Mouse (Mus musculus): ENCODE data around the gene Wbp11. TPM values are rescaled to one million over a fixed set of nuclear protein-coding genes. Genes with fewer than 3 reads are reported as not detected.

Wbp11 gene
- polyA plus RNA-seq, 1 experiment from 2014 or later, result 126 TPM

DNA sequence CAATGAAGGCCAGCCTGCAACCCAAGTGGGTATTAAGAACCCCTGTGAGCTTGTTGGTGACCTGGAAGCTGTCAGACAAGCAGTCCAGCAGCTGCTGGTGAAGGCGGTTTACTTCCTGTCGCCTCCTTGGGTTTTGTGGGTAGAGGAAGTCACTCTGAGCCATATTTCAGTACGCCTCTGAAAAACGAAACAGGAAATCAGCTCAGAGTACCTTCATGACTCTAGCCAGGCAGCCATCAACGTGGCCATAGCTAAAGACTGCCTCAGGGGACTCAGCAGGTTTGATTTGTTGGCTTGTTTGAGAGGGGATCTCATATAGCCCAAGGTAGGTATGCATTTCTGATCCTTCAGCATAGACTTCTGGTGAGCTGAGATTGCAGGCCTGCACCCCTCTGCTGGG is 3.7 kb upstream of the Wbp11 start:
- H3K4me1 ChIP-seq, result peaks cover 8% of the 10 kb centered on the region
- H3K9ac ChIP-seq (replicated peaks), result no peak overlapping the region
- no peak overlapping the region for H3K27ac ChIP-seq (replicated peaks)
- no peak overlapping the region for H3K4me3 ChIP-seq
- H3K9me3 ChIP-seq, result no peaks in the 10 kb centered on the region
- WGBS, result 81% methylated on average over 5 of the region's 5 CpGs
- no peaks in the 10 kb centered on the region for H3K36me3 ChIP-seq
- no peak overlapping the region for H3K4me2 ChIP-seq (replicated peaks)
- peaks cover 13% of the 10 kb centered on the region; the same call in 1 of the 2 replicates for H3K27me3 ChIP-seq
- ATAC-seq (ENCODE audit: low FRiP score, low read depth), result no peak

DNA sequence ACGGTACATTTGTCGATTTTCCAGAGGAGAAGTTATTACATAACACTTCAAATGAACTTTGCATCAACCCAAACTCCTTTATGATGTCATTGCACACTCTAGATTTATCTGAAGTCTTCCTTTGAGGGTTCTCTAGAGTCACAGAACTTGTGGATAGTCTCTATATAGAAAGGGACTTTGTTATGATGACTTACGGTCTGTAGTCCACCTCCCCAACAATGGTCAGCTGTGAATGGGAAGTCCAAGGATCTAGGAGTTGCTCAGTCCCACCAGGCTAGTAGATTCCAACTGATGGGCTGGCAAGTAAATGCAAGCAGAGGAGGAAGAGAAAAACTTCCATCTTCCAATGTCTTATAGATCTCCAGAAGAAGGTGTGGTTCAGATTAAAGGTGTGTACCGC is 648 bp upstream of the Wbp11 start:
- H3K4me3 ChIP-seq, result peak overlapping the region; percentile 92
- H3K4me1 ChIP-seq, result peaks cover 8% of the 10 kb centered on the region
- H3K4me2 ChIP-seq (replicated peaks), result peak overlapping the region; percentile 54
- peak overlapping the region; percentile 70 for H3K27ac ChIP-seq (replicated peaks)
- H3K36me3 ChIP-seq, result peaks cover 18% of the 10 kb centered on the region
- H3K9ac ChIP-seq (replicated peaks), result peak overlapping the region; percentile 39; the same call in 1 of the 2 replicates
- WGBS, result 38% methylated on average over 4 of the region's 4 CpGs
- no peak for ATAC-seq (ENCODE audit: low FRiP score, low read depth)
- 0 out of 2 replicates have a peak, but pooled peaks cover 9% of the 10 kb centered on the region for H3K27me3 ChIP-seq
- no peaks in the 10 kb centered on the region for H3K9me3 ChIP-seq

GRCm38 (mm10) chr6:136827516-136827880 is 535 bp downstream of the Wbp11 start, which contains the start of gene BC049715:
BC049715 (plus strand) TSS chr6:136827626.
- H3K4me2 ChIP-seq (replicated peaks), result peak within 1 kb of the TSS; percentile 75
- 0 out of 2 replicates have a peak, but pooled peaks cover 9% of the 10 kb centered on the region for H3K27me3 ChIP-seq
- peak within 1 kb of the TSS; percentile 92 for H3K4me3 ChIP-seq
- no peaks in the 10 kb centered on the region for H3K9me3 ChIP-seq
- H3K36me3 ChIP-seq, result peaks cover 26% of the 10 kb centered on the region
- H3K27ac ChIP-seq (replicated peaks), result peak within 1 kb of the TSS; percentile 70
- under 1% methylated on average over 34 of the region's 34 CpGs for WGBS
- peak within 1 kb of the TSS; percentile 98 for H3K9ac ChIP-seq (replicated peaks)
- no peak; the same call in 1 of the 2 replicates for ATAC-seq (ENCODE audit: low FRiP score, low read depth)
- H3K4me1 ChIP-seq, result peaks cover 8% of the 10 kb centered on the region

GRCm38 (mm10) chr6:136827116-136827515 is 917 bp downstream of the Wbp11 start:
- ATAC-seq (ENCODE audit: low FRiP score, low read depth), result no peak
- 24% methylated on average over 7 of the region's 7 CpGs for WGBS
- Histone ChIP-seq H3K4me2 (replicated peaks) (peak overlapping the region; percentile 75), H3K9ac (replicated peaks) (peak overlapping the region; percentile 98), H3K27me3 (0 out of 2 replicates have a peak, but pooled peaks cover 9% of the 10 kb centered on the region), H3K9me3 (no peaks in the 10 kb centered on the region), H3K27ac (replicated peaks) (no peak overlapping the region), H3K36me3 (peaks cover 29% of the 10 kb centered on the region), H3K4me3 (peak overlapping the region; percentile 92), H3K4me1 (peaks cover 8% of the 10 kb centered on the region)

- WGBS, result 94% methylated on average over 8 of the region's 8 CpGs
- Histone ChIP-seq H3K9ac (replicated peaks) (no peak overlapping the region), H3K4me2 (replicated peaks) (no peak overlapping the region), H3K27ac (replicated peaks) (no peak overlapping the region), H3K9me3 (no peaks in the 10 kb centered on the region), H3K4me3 (no peak overlapping the region), H3K36me3 (peaks cover 51% of the 10 kb centered on the region), H3K4me1 (peaks cover 8% of the 10 kb centered on the region), H3K27me3 (no peaks in the 10 kb centered on the region)
- no peak for ATAC-seq (ENCODE audit: low FRiP score, low read depth)
These were observed 3.0 kb downstream of the Wbp11 start for GRCm38 (mm10) chr6:136824987-136825386.

DNA sequence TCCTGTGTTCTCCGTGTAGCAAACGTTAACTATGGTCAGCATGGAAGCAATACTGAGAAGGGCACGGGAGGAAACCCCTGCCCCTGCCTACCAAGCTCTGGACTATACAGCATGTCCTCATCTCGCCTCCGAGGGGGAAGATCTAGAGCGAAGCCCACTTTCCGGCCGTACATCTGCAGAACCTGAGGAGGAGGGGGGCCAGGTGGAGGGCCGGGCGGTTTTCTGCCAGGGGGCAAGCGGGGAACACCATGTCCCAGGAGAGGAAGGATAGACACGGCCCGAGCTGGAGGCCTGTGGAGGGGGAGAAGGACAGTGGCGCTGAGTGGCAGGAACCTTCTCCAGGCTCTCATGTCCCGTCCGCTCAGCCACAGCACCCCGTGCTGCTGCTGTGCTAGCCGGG is 6.9 kb downstream of the Wbp11 start:
- Histone ChIP-seq H3K36me3 (peaks cover 88% of the 10 kb centered on the region), H3K4me3 (no peak overlapping the region), H3K27ac (replicated peaks) (no peak overlapping the region), H3K9me3 (no peaks in the 10 kb centered on the region), H3K4me1 (no peaks in the 10 kb centered on the region), H3K27me3 (no peaks in the 10 kb centered on the region), H3K4me2 (replicated peaks) (no peak overlapping the region), H3K9ac (replicated peaks) (no peak overlapping the region)
- no peak for ATAC-seq (ENCODE audit: low FRiP score, low read depth)
- 96% methylated on average over 18 of the region's 18 CpGs for WGBS

DNA sequence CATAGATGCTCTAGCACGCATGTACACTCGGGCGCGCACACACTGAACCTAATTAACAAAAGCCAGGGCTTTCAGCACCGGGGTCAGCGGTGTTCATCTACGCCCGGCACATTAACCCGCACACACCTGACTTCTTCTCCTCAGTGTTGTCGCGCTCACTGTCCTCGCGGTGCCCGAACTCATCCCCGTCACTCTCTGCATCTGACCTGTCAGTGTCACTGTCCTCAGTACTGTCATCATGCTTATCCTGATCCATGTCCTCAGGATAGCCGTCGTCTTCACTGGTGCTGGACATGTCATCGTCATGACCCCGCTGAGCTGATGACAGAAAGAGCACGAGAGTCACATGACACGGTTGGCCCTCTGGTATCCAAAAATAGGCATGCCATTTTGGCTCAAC is 7.7 kb downstream of the Wbp11 start:
- peaks cover 91% of the 10 kb centered on the region for H3K36me3 ChIP-seq
- ATAC-seq (ENCODE audit: low FRiP score, low read depth), result no peak
- H3K4me3 ChIP-seq, result no peak overlapping the region
- WGBS, result 96% methylated on average over 21 of the region's 21 CpGs
- no peak overlapping the region for H3K4me2 ChIP-seq (replicated peaks)
- H3K4me1 ChIP-seq, result no peaks in the 10 kb centered on the region
- no peaks in the 10 kb centered on the region for H3K27me3 ChIP-seq
- H3K9me3 ChIP-seq, result no peaks in the 10 kb centered on the region
- no peak overlapping the region for H3K27ac ChIP-seq (replicated peaks)
- no peak overlapping the region for H3K9ac ChIP-seq (replicated peaks)

DNA sequence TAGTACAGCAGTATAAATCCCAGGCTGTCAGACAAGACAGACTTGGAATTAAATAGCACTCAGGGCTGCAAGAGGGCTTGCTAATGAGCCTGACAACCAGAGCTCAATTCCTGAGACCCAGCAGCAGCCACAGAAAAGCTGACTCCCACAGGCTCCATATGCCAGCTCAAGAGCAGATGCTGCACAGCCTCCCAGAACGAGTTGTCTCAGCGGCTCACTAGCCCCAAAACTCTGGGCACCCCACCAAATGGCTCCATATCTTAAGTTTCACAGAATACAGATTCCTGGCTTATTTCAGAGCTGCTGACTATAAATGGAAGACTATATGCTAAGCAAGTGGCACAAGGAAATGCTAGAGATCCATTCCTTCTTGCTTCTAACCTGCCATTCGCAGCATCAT is 10.5 kb downstream of the Wbp11 start:
- H3K4me2 ChIP-seq (replicated peaks), result no peak overlapping the region
- 95% methylated on average over 3 of the region's 3 CpGs for WGBS
- no peak overlapping the region for H3K9ac ChIP-seq (replicated peaks)
- H3K4me3 ChIP-seq, result no peak overlapping the region
- H3K36me3 ChIP-seq, result peaks cover 93% of the 10 kb centered on the region
- H3K4me1 ChIP-seq, result no peaks in the 10 kb centered on the region
- ATAC-seq (ENCODE audit: low FRiP score, low read depth), result no peak
- no peaks in the 10 kb centered on the region for H3K27me3 ChIP-seq
- no peaks in the 10 kb centered on the region for H3K9me3 ChIP-seq
- H3K27ac ChIP-seq (replicated peaks), result no peak overlapping the region

DNA sequence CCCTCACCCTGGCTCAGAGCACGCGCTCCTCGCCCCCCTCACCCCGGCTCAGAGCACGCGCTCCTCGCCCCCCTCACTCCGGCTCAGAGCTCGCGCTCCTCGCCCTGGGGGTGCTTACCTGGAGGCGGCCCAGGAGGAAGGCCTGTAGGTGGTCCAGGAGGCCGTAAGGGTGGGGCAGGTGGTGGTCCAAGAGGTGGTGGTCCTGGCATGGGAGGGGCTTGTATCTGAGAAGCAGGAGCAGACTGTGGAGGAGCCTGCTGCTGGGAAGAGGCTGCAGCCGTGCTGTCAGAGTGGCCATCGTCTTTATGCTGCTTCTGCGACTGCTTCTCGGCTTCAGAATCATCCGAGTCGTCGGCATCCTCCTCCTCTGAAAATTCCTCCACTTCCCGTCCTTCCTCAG is 11.2 kb downstream of the Wbp11 start:
- peaks cover 93% of the 10 kb centered on the region for H3K36me3 ChIP-seq

GRCm38 (mm10) chr6:136815381-136815780 is 12.7 kb downstream of the Wbp11 start:
- 96% methylated on average over 7 of the region's 7 CpGs for WGBS
- Histone ChIP-seq H3K9ac (replicated peaks) (no peak overlapping the region), H3K4me1 (no peaks in the 10 kb centered on the region), H3K4me3 (no peak overlapping the region), H3K9me3 (no peaks in the 10 kb centered on the region), H3K27ac (replicated peaks) (no peak overlapping the region), H3K36me3 (peaks cover 79% of the 10 kb centered on the region), H3K4me2 (replicated peaks) (no peak overlapping the region), H3K27me3 (no peaks in the 10 kb centered on the region)
- ATAC-seq (ENCODE audit: low FRiP score, low read depth), result no peak

More for the DNA sequence above, 11.2 kb downstream of the Wbp11 start:
- no peak for ATAC-seq (ENCODE audit: low FRiP score, low read depth)
- WGBS, result 93% methylated on average over 20 of the region's 21 CpGs
- H3K4me3 ChIP-seq, result no peak overlapping the region
- H3K4me1 ChIP-seq, result no peaks in the 10 kb centered on the region
- no peak overlapping the region for H3K4me2 ChIP-seq (replicated peaks)
- no peaks in the 10 kb centered on the region for H3K27me3 ChIP-seq
- H3K9me3 ChIP-seq, result no peaks in the 10 kb centered on the region
- H3K27ac ChIP-seq (replicated peaks), result no peak overlapping the region
- H3K9ac ChIP-seq (replicated peaks), result no peak overlapping the region

GRCm38 (mm10) chr6:136813117-136813516 is 14.9 kb downstream of the Wbp11 start:
- Histone ChIP-seq H3K4me3 (no peak overlapping the region), H3K9me3 (no peaks in the 10 kb centered on the region), H3K36me3 (peaks cover 58% of the 10 kb centered on the region), H3K4me2 (replicated peaks) (no peak overlapping the region), H3K9ac (replicated peaks) (no peak overlapping the region), H3K27me3 (no peaks in the 10 kb centered on the region), H3K4me1 (peaks cover 11% of the 10 kb centered on the region), H3K27ac (replicated peaks) (no peak overlapping the region)
- 52% methylated on average over 4 of the region's 4 CpGs for WGBS
- no peak for ATAC-seq (ENCODE audit: low FRiP score, low read depth)

DNA sequence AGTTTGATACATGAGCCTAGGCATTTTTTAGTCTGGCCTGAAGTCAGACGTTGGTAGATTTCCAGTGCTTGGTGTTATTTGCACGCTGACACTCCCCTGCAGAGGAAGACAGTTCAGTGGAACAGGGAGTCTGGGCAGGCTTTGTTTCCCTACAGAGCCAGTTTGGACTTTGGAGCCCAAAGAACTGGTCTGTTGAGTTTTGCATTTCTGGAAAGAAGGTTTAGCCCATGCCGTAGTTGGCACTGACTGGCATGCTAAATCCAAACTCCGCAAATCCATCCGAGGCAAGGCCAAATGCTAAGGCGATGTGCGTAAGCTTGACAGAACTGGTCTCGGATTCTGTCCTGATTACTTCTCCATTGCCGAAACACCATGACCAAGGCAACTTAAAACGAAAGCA is 16.8 kb downstream of the Wbp11 start:
- Histone ChIP-seq H3K9ac (replicated peaks) (no peak overlapping the region), H3K27me3 (0 out of 2 replicates have a peak, but pooled peaks cover 3% of the 10 kb centered on the region), H3K4me3 (no peak overlapping the region), H3K27ac (replicated peaks) (no peak overlapping the region), H3K4me1 (peaks cover 16% of the 10 kb centered on the region), H3K9me3 (no peaks in the 10 kb centered on the region), H3K4me2 (replicated peaks) (no peak overlapping the region), H3K36me3 (peaks cover 39% of the 10 kb centered on the region)
- ATAC-seq (ENCODE audit: low FRiP score, low read depth), result no peak
- WGBS, result 90% methylated on average over 10 of the region's 10 CpGs

DNA sequence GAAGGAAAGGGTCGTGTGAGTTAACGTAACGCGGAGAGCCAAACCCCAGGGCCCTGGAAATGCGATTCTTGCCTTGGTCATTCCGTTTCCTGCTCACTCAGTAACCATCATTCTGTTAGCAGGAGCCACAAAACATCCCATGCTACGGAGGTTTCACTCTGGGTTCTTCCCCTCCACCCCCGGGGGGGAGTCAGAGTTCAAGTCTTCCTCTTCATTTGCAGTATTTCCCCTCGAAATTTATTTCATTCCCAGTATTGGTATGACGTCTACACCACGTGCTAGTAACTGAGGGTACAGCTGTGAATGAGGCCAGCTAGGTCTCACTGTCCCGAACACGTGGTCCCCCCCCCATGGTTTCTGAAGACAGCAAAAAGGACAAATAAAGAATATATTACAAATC is 18.4 kb downstream of the Wbp11 start:
- 0 out of 2 replicates have a peak, but pooled peaks cover 3% of the 10 kb centered on the region for H3K27me3 ChIP-seq
- WGBS, result 84% methylated on average over 13 of the region's 13 CpGs
- H3K9ac ChIP-seq (replicated peaks), result no peak overlapping the region
- peaks cover 26% of the 10 kb centered on the region for H3K36me3 ChIP-seq
- no peaks in the 10 kb centered on the region for H3K9me3 ChIP-seq
- peak overlapping the region; percentile 98; the same call in 1 of the 2 replicates for H3K4me2 ChIP-seq (replicated peaks)
- no peak for ATAC-seq (ENCODE audit: low FRiP score, low read depth)
- no peak overlapping the region for H3K27ac ChIP-seq (replicated peaks)
- peaks cover 21% of the 10 kb centered on the region for H3K4me1 ChIP-seq
- H3K4me3 ChIP-seq, result no peak overlapping the region

Measured in midbrain, embryonic 12.5 days (tissue).